Mouse (Mus musculus) liver, adult 2 months (tissue): ENCODE results near the gene Bcan.

Experiments used
- CTCF ChIP-seq: fragments of 200-500 bp; IDR thresholded peaks from 2 replicates; pipeline ENCODE4 v1.5.1; 2011; ENCODE audit warnings: low read depth, low read length, control low read depth
- POLR2A ChIP-seq: fragments of 200-500 bp; IDR thresholded peaks from 2 replicates; pipeline ENCODE4 v1.6.1; 2011; ENCODE audit warnings: low read length, control low read depth; ENCODE audit not compliant: insufficient read depth; ENCODE audit errors: extremely low read depth

DNA sequence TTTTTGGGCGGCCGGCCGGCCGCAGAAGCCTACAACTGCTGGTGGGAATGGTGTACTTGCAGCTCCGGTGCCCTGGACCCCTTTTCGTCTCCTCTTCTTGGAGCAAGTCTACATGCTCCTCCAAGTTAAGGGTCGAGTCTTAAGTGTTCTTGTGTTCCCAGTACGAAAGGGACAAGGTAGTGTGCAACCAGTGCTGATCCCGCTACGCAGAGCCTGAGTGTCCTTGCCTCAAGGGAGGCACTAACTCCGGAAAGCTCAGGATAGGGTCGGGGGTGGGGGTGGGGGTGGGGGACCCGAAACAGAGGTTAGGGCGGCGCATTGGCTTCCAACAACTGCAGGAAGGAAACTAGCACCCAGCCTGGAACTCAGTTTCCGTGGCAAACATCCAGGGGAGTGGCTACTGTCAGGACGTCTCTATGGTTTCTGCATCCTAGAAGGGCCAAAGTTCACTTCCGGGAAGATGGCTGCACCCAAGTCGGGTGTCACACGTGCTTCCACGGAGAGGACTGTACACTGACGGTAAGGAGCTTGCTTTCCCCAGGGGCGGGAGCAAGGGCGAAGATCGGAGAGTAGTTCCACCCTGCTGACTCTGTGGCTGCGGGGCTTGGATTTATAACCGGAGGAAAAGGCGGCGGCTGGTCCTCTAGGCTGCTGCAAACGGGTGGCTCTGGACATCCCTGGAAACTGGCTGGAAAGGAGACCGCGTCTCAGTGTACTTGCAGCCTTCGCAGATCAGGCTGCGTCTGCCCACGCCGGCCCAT is 42.8 kb upstream of the Bcan start, which contains the start of gene Gpatch4:
- TF ChIP-seq POLR2A (0 out of 2 replicates have a peak, but pooled peaks have one; percentile 15), CTCF (no peak)
